Mouse (Mus musculus) MEL (cell line): ENCODE measurements at regions not wholly inside any gene's neighbourhood (a gene's known extent, or its start where the extent isn't known, plus 50 kb on each side); places are given as distances from the start of the nearest gene placed in this dataset.
A peak's percentile ranks its signal among the peaks of the same experiment; 100 is the strongest.

ENCODE experiments used
- DNase-seq: peaks from one replicate; pipeline ENCODE4 v3.0.0; 2011; ENCODE audit warnings: low read depth, low spot score
- H3K27ac ChIP-seq: 2 replicates; pipeline ENCODE4 v1.5.1; 2012; ENCODE audit warnings: low read depth, mild to moderate bottlenecking, control low read depth, low read length, moderate library complexity; ENCODE audit not compliant: control insufficient read depth
- H3K27me3 ChIP-seq, 2 experiments: fragments of 150-350 bp in 1 of 2; sonication (generic) in 1 of 2; 2 replicates each; pipeline ENCODE4 v1.6.1; 2012; ENCODE audit warnings: low read length in 2 of 2, mild to moderate bottlenecking in 2 of 2, improper control_type of control experiment in 1 of 2, moderate library complexity in 1 of 2; ENCODE audit not compliant: insufficient read depth in 2 of 2, control insufficient read depth in 1 of 2
- H3K36me3 ChIP-seq, 2 experiments: 2 replicates each; pipeline ENCODE4 v1.6.1; 2012 to 2014; ENCODE audit warnings: low read length in 2 of 2, improper control_type of control experiment in 1 of 2, inconsistent platforms in 1 of 2, mild to moderate bottlenecking in 1 of 2; ENCODE audit not compliant: insufficient read depth in 2 of 2, control insufficient read depth in 1 of 2
- H3K4me1 ChIP-seq, 2 experiments: fragments of 150-350 bp in 1 of 2; sonication (generic) in 1 of 2; 2 replicates each; pipeline ENCODE4 v1.6.1; 2012; ENCODE audit warnings: low read length in 2 of 2, improper control_type of control experiment in 1 of 2, mild to moderate bottlenecking in 1 of 2; ENCODE audit not compliant: insufficient read depth in 2 of 2, control insufficient read depth in 1 of 2
- H3K4me3 ChIP-seq, 2 experiments: fragments of 150-350 bp in 1 of 2; sonication (generic) in 1 of 2; 2 replicates each; pipeline ENCODE4 v1.5.1; 2012; ENCODE audit warnings: low read depth in 2 of 2, low read length in 2 of 2, mild to moderate bottlenecking in 2 of 2, moderate library complexity in 2 of 2, control low read depth in 1 of 2, improper control_type of control experiment in 1 of 2; ENCODE audit not compliant: control insufficient read depth in 1 of 2, insufficient read depth in 1 of 2
- H3K79me2 ChIP-seq: 2 replicates; pipeline ENCODE4 v1.6.1; 2012; ENCODE audit warnings: mild to moderate bottlenecking, low read length, moderate library complexity; ENCODE audit not compliant: control insufficient read depth, poor library complexity, insufficient read depth
- H3K9ac ChIP-seq: 2 replicates; pipeline ENCODE4 v1.6.1; 2012; ENCODE audit warnings: low read depth, mild to moderate bottlenecking, control low read depth, low read length, moderate library complexity; ENCODE audit not compliant: control insufficient read depth, poor library complexity, severe bottlenecking
- H3K9me3 ChIP-seq: fragments of 150-350 bp; sonication (generic); replicated peaks from 2 replicates; pipeline ENCODE4 v1.6.1; 2012; ENCODE audit warnings: mild to moderate bottlenecking, low read length, improper control_type of control experiment, moderate library complexity; ENCODE audit not compliant: insufficient read depth
- BHLHE40 ChIP-seq: IDR thresholded peaks from 2 replicates; pipeline ENCODE4 v1.6.1; 2012; ENCODE audit warnings: low read depth, mild to moderate bottlenecking, inconsistent platforms, low read length, improper control_type of control experiment, borderline replicate concordance
- E2F4 ChIP-seq: IDR thresholded peaks from 2 replicates; pipeline ENCODE4 v1.6.1; 2011; ENCODE audit warnings: low read depth, low read length, improper control_type of control experiment, borderline replicate concordance
- EP300 ChIP-seq, 2 experiments: IDR thresholded peaks; 2 replicates each; pipeline ENCODE4 v1.6.1; 2011; ENCODE audit warnings: improper control_type of control experiment in 2 of 2, low read length in 2 of 2, low read depth in 1 of 2, mild to moderate bottlenecking in 1 of 2
- ETS1 ChIP-seq: IDR thresholded peaks from 2 replicates; pipeline ENCODE4 v1.6.1; 2012; ENCODE audit warnings: low read depth, mild to moderate bottlenecking, inconsistent platforms, low read length, improper control_type of control experiment, moderate library complexity
- GABPA ChIP-seq: IDR thresholded peaks from 2 replicates; pipeline ENCODE4 v1.6.1; 2012; ENCODE audit warnings: low read depth, mild to moderate bottlenecking, inconsistent platforms, low read length, improper control_type of control experiment, moderate library complexity
- GATA1 ChIP-seq: IDR thresholded peaks from 2 replicates; pipeline ENCODE4 v1.6.1; 2011; ENCODE audit warnings: low read depth, low read length, improper control_type of control experiment
- JUND ChIP-seq: IDR thresholded peaks from 2 replicates; pipeline ENCODE4 v1.6.1; 2011; ENCODE audit warnings: low read depth, mild to moderate bottlenecking, improper control_type of control experiment, low read length
- KAT2A ChIP-seq: conservative IDR thresholded peaks from 2 replicates; pipeline ENCODE4 v1.6.1; 2012; ENCODE audit warnings: low read depth, low read length, improper control_type of control experiment, inconsistent platforms
- MEF2A ChIP-seq: IDR thresholded peaks from 2 replicates; pipeline ENCODE4 v1.6.1; 2014; ENCODE audit warnings: low read depth, mild to moderate bottlenecking, inconsistent platforms, low read length, improper control_type of control experiment; ENCODE audit not compliant: poor library complexity, insufficient replicate concordance, severe bottlenecking; ENCODE audit errors: extremely low read depth
- MXI1 ChIP-seq: IDR thresholded peaks from 2 replicates; pipeline ENCODE4 v1.6.1; 2011; ENCODE audit warnings: mild to moderate bottlenecking, low read depth, low read length, improper control_type of control experiment
- MYB ChIP-seq: IDR thresholded peaks from 2 replicates; pipeline ENCODE4 v1.6.1; 2011; ENCODE audit warnings: mild to moderate bottlenecking, low read depth, low read length, improper control_type of control experiment
- NRF1 ChIP-seq: IDR thresholded peaks from 2 replicates; pipeline ENCODE4 v1.6.1; 2014; ENCODE audit warnings: low read depth, mild to moderate bottlenecking, inconsistent platforms, low read length, improper control_type of control experiment, moderate library complexity; ENCODE audit not compliant: poor library complexity, insufficient read depth, severe bottlenecking
- RCOR1 ChIP-seq: IDR thresholded peaks from 2 replicates; pipeline ENCODE4 v1.6.1; 2012; ENCODE audit warnings: low read depth, mild to moderate bottlenecking, inconsistent platforms, low read length, improper control_type of control experiment
- SIN3A ChIP-seq: IDR thresholded peaks from 2 replicates; pipeline ENCODE4 v1.6.1; 2012; ENCODE audit warnings: low read length, improper control_type of control experiment, inconsistent platforms
- TAL1 ChIP-seq: IDR thresholded peaks from 2 replicates; pipeline ENCODE4 v1.6.1; 2012; ENCODE audit warnings: mild to moderate bottlenecking, inconsistent platforms, low read length, moderate library complexity, mixed read lengths
- TCF12 ChIP-seq: IDR thresholded peaks from 2 replicates; pipeline ENCODE4 v1.6.1; 2014; ENCODE audit warnings: low read depth, mild to moderate bottlenecking, inconsistent platforms, low read length, improper control_type of control experiment, moderate library complexity
- USF2 ChIP-seq, 2 experiments: IDR thresholded peaks; 2 replicates each; pipeline ENCODE4 v1.6.1; 2011 to 2012; ENCODE audit warnings: improper control_type of control experiment in 2 of 2, low read length in 2 of 2, borderline replicate concordance in 1 of 2, inconsistent platforms in 1 of 2, low read depth in 1 of 2, mild to moderate bottlenecking in 1 of 2; ENCODE audit not compliant: insufficient read depth in 1 of 2
- ZC3H11A ChIP-seq: IDR thresholded peaks from 2 replicates; pipeline ENCODE4 v1.6.1; 2012; ENCODE audit warnings: low read depth, mild to moderate bottlenecking, inconsistent platforms, low read length, improper control_type of control experiment

DNA sequence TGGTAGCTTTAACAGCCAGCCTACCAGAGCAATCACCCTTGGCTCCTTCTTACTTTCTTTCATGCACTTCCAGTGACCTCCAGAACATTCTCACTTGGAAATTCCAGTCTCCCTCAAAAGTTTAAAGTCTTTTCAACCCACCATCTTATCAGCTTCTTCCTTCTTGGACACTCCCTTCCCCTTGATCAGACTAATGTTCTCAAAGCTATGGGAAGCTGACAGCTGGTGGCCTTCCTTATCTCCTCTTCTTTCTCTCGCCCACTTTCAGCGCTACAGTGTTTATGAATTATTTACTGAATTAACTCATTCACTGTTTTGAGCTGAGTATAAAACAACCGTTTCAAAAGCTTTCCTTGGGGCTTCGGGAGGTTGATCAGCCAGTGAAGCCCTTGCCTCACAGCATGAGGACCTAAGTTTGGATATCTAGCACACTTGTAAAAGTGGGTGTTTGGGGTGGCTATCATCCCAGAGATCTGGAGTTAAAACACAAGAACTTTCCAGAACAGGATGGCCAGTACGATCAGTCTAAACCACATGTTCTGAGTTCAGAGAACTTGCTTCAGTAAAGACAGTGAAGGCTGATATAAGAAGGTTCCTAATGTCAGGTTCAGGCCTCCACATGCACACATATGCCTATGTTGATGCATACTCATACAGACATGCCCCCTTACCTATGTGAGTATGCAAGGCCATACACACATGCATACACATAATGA, 59.7 kb upstream of the Ikzf2 start:
- DNase-seq: peak; percentile 71
- Histone ChIP-seq H3K4me3 (0 out of 4 replicates have a peak overlapping the region, but pooled peaks of 1 of the 2 experiments have one; percentile 24), H3K9me3 (no peaks in the 10 kb centered on the region), H3K9ac (0 out of 2 replicates have a peak overlapping the region, but pooled peaks have one; percentile 21), H3K36me3 (peaks cover 0 to 17% of the 10 kb centered on the region in 2 experiments; a peak in 2 of 4 replicates), H3K79me2 (no peaks in the 10 kb centered on the region), H3K27me3 (no peaks in the 10 kb centered on the region), H3K4me1 (peaks cover 0 to 15% of the 10 kb centered on the region in 2 experiments; a peak in 1 of 4 replicates), H3K27ac (peak overlapping the region; percentile 59)
- TF ChIP-seq NRF1: no peak
- 0 out of 2 replicates have a peak, but pooled peaks have one; percentile 9 for TF ChIP-seq MYB
- TF ChIP-seq EP300 (IDR thresholded peaks at IDR 0.05; ENCODE audit: low read depth in 1 of 2, low read length in 2 of 2): peak; percentile 73 to 83
- peak; percentile 77 for TF ChIP-seq TAL1
- no peak for TF ChIP-seq ZC3H11A
- peak; percentile 71 for TF ChIP-seq ETS1
- no peak for TF ChIP-seq KAT2A
- no peak for TF ChIP-seq JUND
- TF ChIP-seq MXI1: no peak
- 0 out of 2 replicates have a peak, but pooled peaks have one; percentile 5 for TF ChIP-seq BHLHE40
- TF ChIP-seq GATA1: peak; percentile 88
- TF ChIP-seq RCOR1: 0 out of 2 replicates have a peak, but pooled peaks have one; percentile 59
- TF ChIP-seq USF2 (IDR thresholded peaks at IDR 0.05; ENCODE audit: borderline replicate concordance in 1 of 2, insufficient read depth in 1 of 2, low read depth in 1 of 2, low read length in 2 of 2): no peak
- peak; percentile 48; the same call in 1 of the 2 replicates for TF ChIP-seq SIN3A
- TF ChIP-seq TCF12: peak; percentile 66
- TF ChIP-seq GABPA: no peak

DNA sequence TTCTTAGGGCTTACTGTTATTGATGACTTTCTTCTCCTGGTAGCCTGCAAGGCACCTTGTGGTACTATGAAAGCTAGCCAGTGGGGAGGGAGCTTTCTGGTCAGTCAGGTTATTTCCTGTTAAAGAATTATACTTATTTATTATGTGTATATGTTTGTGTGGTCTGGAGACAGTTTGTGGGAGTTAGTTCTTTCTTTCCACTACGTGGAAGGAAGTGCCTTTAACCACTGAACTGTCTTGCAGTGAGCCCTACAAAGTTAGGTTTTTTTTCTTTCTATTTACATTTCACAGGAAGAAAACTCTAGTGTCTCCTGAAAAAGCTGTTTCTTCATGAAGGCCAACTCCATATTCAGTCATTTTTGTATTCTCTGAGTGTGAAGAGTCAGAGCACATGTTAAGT, 65.7 kb upstream of the Ikzf2 start:
- no peak overlapping the region for H3K27ac ChIP-seq
- TF ChIP-seq SIN3A: no peak
- TF ChIP-seq MEF2A: no peak
- no peak for TF ChIP-seq E2F4
- no peak for TF ChIP-seq NRF1
- TF ChIP-seq, all 39 proteins: peak for 0
- H3K36me3 ChIP-seq: peaks cover 0 to 3% of the 10 kb centered on the region in 2 experiments; a peak in 2 of 4 replicates
- no peaks in the 10 kb centered on the region for H3K9me3 ChIP-seq
- no peaks in the 10 kb centered on the region for H3K79me2 ChIP-seq
- peaks cover 0 to 3% of the 10 kb centered on the region in 2 experiments; a peak in 1 of 4 replicates for H3K4me1 ChIP-seq
- no peak overlapping the region for H3K9ac ChIP-seq
- H3K27me3 ChIP-seq: no peaks in the 10 kb centered on the region
- H3K4me3 ChIP-seq: no peak overlapping the region
- no peak for DNase-seq
